Mouse (Mus musculus) megakaryocyte, embryonic 14.5 days (primary cell): ENCODE data around the gene Mdga1.

Source experiments
- FLI1 ChIP-seq: IDR thresholded peaks from 2 replicates; pipeline ENCODE4 v1.6.1; 2012; ENCODE audit warnings: low read length, inconsistent platforms, mixed read lengths
- GATA1 ChIP-seq: IDR thresholded peaks from 3 replicates; pipeline ENCODE4 v1.6.1; 2012; ENCODE audit warnings: mixed read lengths, low read length, inconsistent platforms, borderline replicate concordance

GRCm38 (mm10) chr17:29988141-29988540 lies 18.3 kb upstream of the Mdga1 start:
- TF ChIP-seq FLI1, result no peak
- no peak for TF ChIP-seq GATA1
